Mouse (Mus musculus) neural tube, embryonic 12.5 days (tissue): Measurements from ENCODE around the gene Ankrd33. TPM values are rescaled to one million over a fixed set of nuclear protein-coding genes. Genes with fewer than 3 reads are reported as not detected.

Experiments
- ATAC-seq: fragments of 200-750 bp; cut with Nextera tagmentation; 2 replicates; pipeline ENCODE4 v1.8.0; 2017; ENCODE audit warnings: low read depth, mild to moderate bottlenecking, moderate TSS enrichment, moderate library complexity; ENCODE audit not compliant: low FRiP score
- H3K27ac ChIP-seq: fragments of 300-500 bp; sonication (generic); 2 replicates; pipeline ENCODE4 v1.5.1; 2016
- H3K27me3 ChIP-seq: fragments of 300-500 bp; sonication (generic); replicated peaks from 2 replicates; pipeline ENCODE4 v1.6.1; 2016; ENCODE audit warnings: mild to moderate bottlenecking
- H3K36me3 ChIP-seq: fragments of 300-500 bp; sonication (generic); 2 replicates; pipeline ENCODE4 v1.6.1; 2016; ENCODE audit warnings: mild to moderate bottlenecking
- H3K4me1 ChIP-seq: fragments of 300-500 bp; sonication (generic); 2 replicates; pipeline ENCODE4 v1.6.1; 2016
- H3K4me2 ChIP-seq: fragments of 300-500 bp; sonication (generic); replicated peaks from 2 replicates; pipeline ENCODE4 v1.6.1; 2016; ENCODE audit warnings: mild to moderate bottlenecking
- H3K4me3 ChIP-seq: fragments of 300-500 bp; sonication (generic); 2 replicates; pipeline ENCODE4 v1.5.1; 2016
- H3K9ac ChIP-seq: fragments of 300-500 bp; sonication (generic); 2 replicates; pipeline ENCODE4 v1.6.1; 2016; ENCODE audit warnings: mild to moderate bottlenecking
- H3K9me3 ChIP-seq: fragments of 300-500 bp; sonication (generic); 2 replicates; pipeline ENCODE4 v1.6.1; 2016; ENCODE audit warnings: mild to moderate bottlenecking
- WGBS: fragments of 180-500 bp; shearing (Covaris S2); methylation state at CpG from one replicate; pipeline ENCODE4 v1.1.7; 2016; 5-methylcytosine and 5-hydroxymethylcytosine counted together
- polyA plus RNA-seq: library from polyadenylated mRNA; unstranded; fragments of >200 nt; fragmentation: Nextera tagmentation; extraction: Ambion mirVana; gene quantifications from 2 replicates; pipeline ENCODE4 v1.2.1, GENCODE M21; 2016

Ankrd33 gene
- polyA plus RNA-seq: not detected in 2 replicates

- ATAC-seq: no peak
- Histone ChIP-seq H3K4me1 (no peaks in the 10 kb centered on the region), H3K4me3 (no peak within 1 kb of the TSS), H3K4me2 (no peak within 1 kb of the TSS), H3K27me3 (0 out of 2 replicates have a peak, but pooled peaks cover 6% of the 10 kb centered on the region), H3K9me3 (no peaks in the 10 kb centered on the region), H3K9ac (0 out of 2 replicates have a peak within 1 kb of the TSS, but pooled peaks have one; percentile 8), H3K36me3 (no peaks in the 10 kb centered on the region), H3K27ac (no peak within 1 kb of the TSS)
- 78% methylated on average over 5 of the region's 5 CpGs for WGBS
Observed at GRCm38 (mm10) chr15:101115511-101116110, at the start of gene Ankrd33. TSS of gene Ankrd33 (plus strand) at chr15:101115755.

GRCm38 (mm10) chr15:101066364-101066847, 49.1 kb upstream of the Ankrd33 start:
- peak overlapping the region; percentile 41 for H3K4me2 ChIP-seq
- no peak overlapping the region for H3K4me3 ChIP-seq
- peaks cover 87% of the 10 kb centered on the region for H3K4me1 ChIP-seq
- H3K36me3 ChIP-seq: no peaks in the 10 kb centered on the region
- peak overlapping the region; percentile 26; the same call in 1 of the 2 replicates for H3K27ac ChIP-seq
- H3K27me3 ChIP-seq: no peaks in the 10 kb centered on the region
- peak; percentile 49 for ATAC-seq
- WGBS: 8% methylated on average over 6 of the region's 6 CpGs
- no peak overlapping the region for H3K9ac ChIP-seq
- no peaks in the 10 kb centered on the region for H3K9me3 ChIP-seq

GRCm38 (mm10) chr15:101066920-101067696, 48.4 kb upstream of the Ankrd33 start:
- peak overlapping the region; percentile 41 for H3K4me2 ChIP-seq

GRCm38 (mm10) chr15:101068029-101068428, 47.5 kb upstream of the Ankrd33 start:
- no peak overlapping the region for H3K4me3 ChIP-seq
- peaks cover 78% of the 10 kb centered on the region for H3K4me1 ChIP-seq
- H3K36me3 ChIP-seq: no peaks in the 10 kb centered on the region
- no peak overlapping the region for H3K27ac ChIP-seq
- no peak overlapping the region for H3K9ac ChIP-seq
- H3K4me2 ChIP-seq: no peak overlapping the region; the same call in 1 of the 2 replicates
- H3K27me3 ChIP-seq: no peaks in the 10 kb centered on the region
- H3K9me3 ChIP-seq: no peaks in the 10 kb centered on the region
- 39% methylated on average over 3 of the region's 3 CpGs for WGBS
- no peak for ATAC-seq

More at GRCm38 (mm10) chr15:101066920-101067696, 48.4 kb upstream of the Ankrd33 start:
- no peaks in the 10 kb centered on the region for H3K36me3 ChIP-seq
- 5% methylated on average over 7 of the region's 9 CpGs for whole genome bisulfite sequencing
- peak; percentile 71 for ATAC-seq
- H3K27me3 ChIP-seq: no peaks in the 10 kb centered on the region
- H3K9me3 ChIP-seq: no peaks in the 10 kb centered on the region
- H3K27ac ChIP-seq: peak overlapping the region; percentile 72
- H3K4me3 ChIP-seq: no peak overlapping the region
- H3K4me1 ChIP-seq: peaks cover 87% of the 10 kb centered on the region
- peak overlapping the region; percentile 35; the same call in 1 of the 2 replicates for H3K9ac ChIP-seq

GRCm38 (mm10) chr15:101068671-101069070, 46.9 kb upstream of the Ankrd33 start:
- ATAC-seq: no peak
- peaks cover 78% of the 10 kb centered on the region for H3K4me1 ChIP-seq
- no peak overlapping the region for H3K4me2 ChIP-seq
- no peak overlapping the region for H3K4me3 ChIP-seq
- H3K9ac ChIP-seq: 0 out of 2 replicates have a peak overlapping the region, but pooled peaks have one; percentile 9
- no peaks in the 10 kb centered on the region for H3K9me3 ChIP-seq
- H3K27me3 ChIP-seq: no peaks in the 10 kb centered on the region
- WGBS: 51% methylated on average over 4 of the region's 4 CpGs
- H3K27ac ChIP-seq: no peak overlapping the region
- no peaks in the 10 kb centered on the region for H3K36me3 ChIP-seq

GRCm38 (mm10) chr15:101069641-101070190, 45.8 kb upstream of the Ankrd33 start:
- Histone ChIP-seq H3K4me2 (peak overlapping the region; percentile 18; the same call in 1 of the 2 replicates), H3K27me3 (no peaks in the 10 kb centered on the region; the same call in 1 of the 2 replicates), H3K4me1 (peaks cover 87% of the 10 kb centered on the region), H3K9ac (no peak overlapping the region), H3K4me3 (no peak overlapping the region), H3K27ac (no peak overlapping the region), H3K36me3 (no peaks in the 10 kb centered on the region), H3K9me3 (no peaks in the 10 kb centered on the region)
- 40% methylated on average over 9 of the region's 9 CpGs for WGBS
- ATAC-seq: no peak

- Histone ChIP-seq H3K9ac (peak overlapping the region; percentile 33; the same call in 1 of the 2 replicates), H3K4me3 (no peak overlapping the region), H3K4me2 (0 out of 2 replicates have a peak overlapping the region, but pooled peaks have one; percentile 18), H3K9me3 (no peaks in the 10 kb centered on the region), H3K27ac (no peak overlapping the region), H3K36me3 (no peaks in the 10 kb centered on the region), H3K4me1 (peaks cover 87% of the 10 kb centered on the region), H3K27me3 (no peaks in the 10 kb centered on the region; the same call in 1 of the 2 replicates)
- WGBS: 23% methylated on average over 5 of the region's 5 CpGs
- no peak for ATAC-seq
Observed at GRCm38 (mm10) chr15:101070762-101071161, 44.8 kb upstream of the Ankrd33 start.

- Histone ChIP-seq H3K4me2 (no peak overlapping the region), H3K36me3 (no peaks in the 10 kb centered on the region), H3K9ac (no peak overlapping the region), H3K27ac (no peak overlapping the region), H3K4me1 (peaks cover 87% of the 10 kb centered on the region), H3K27me3 (no peaks in the 10 kb centered on the region; the same call in 1 of the 2 replicates), H3K4me3 (no peak overlapping the region), H3K9me3 (no peaks in the 10 kb centered on the region)
- ATAC-seq: no peak
- WGBS: 67% methylated on average over 2 of the region's 2 CpGs
Observed at GRCm38 (mm10) chr15:101072736-101073135, 42.8 kb upstream of the Ankrd33 start.

GRCm38 (mm10) chr15:101074067-101074466, 41.5 kb upstream of the Ankrd33 start:
- H3K27ac ChIP-seq: no peak overlapping the region
- peaks cover 79% of the 10 kb centered on the region for H3K4me1 ChIP-seq
- H3K36me3 ChIP-seq: no peaks in the 10 kb centered on the region
- no peaks in the 10 kb centered on the region; the same call in 1 of the 2 replicates for H3K27me3 ChIP-seq
- H3K4me3 ChIP-seq: no peak overlapping the region
- H3K4me2 ChIP-seq: no peak overlapping the region
- H3K9ac ChIP-seq: no peak overlapping the region
- 78% methylated on average over 5 of the region's 5 CpGs for WGBS
- H3K9me3 ChIP-seq: no peaks in the 10 kb centered on the region
- ATAC-seq: no peak

GRCm38 (mm10) chr15:101075150-101075549, 40.4 kb upstream of the Ankrd33 start:
- no peak overlapping the region for H3K4me3 ChIP-seq
- 58% methylated on average over 4 of the region's 4 CpGs for WGBS
- peak overlapping the region; percentile 98; the same call in 1 of the 2 replicates for H3K9ac ChIP-seq
- no peaks in the 10 kb centered on the region for H3K9me3 ChIP-seq
- H3K27me3 ChIP-seq: no peaks in the 10 kb centered on the region; the same call in 1 of the 2 replicates
- no peaks in the 10 kb centered on the region for H3K36me3 ChIP-seq
- no peak for ATAC-seq
- H3K4me1 ChIP-seq: peaks cover 73% of the 10 kb centered on the region
- H3K27ac ChIP-seq: no peak overlapping the region
- H3K4me2 ChIP-seq: peak overlapping the region; percentile 82

GRCm38 (mm10) chr15:101075656-101076055, 39.9 kb upstream of the Ankrd33 start:
- Histone ChIP-seq H3K36me3 (no peaks in the 10 kb centered on the region), H3K9ac (peak overlapping the region; percentile 98), H3K9me3 (no peaks in the 10 kb centered on the region), H3K4me1 (peaks cover 68% of the 10 kb centered on the region), H3K4me2 (peak overlapping the region; percentile 82), H3K27ac (peak overlapping the region; percentile 94; the same call in 1 of the 2 replicates), H3K4me3 (peak overlapping the region; percentile 88), H3K27me3 (no peaks in the 10 kb centered on the region; the same call in 1 of the 2 replicates)
- ATAC-seq: no peak
- WGBS: 8% methylated on average over 5 of the region's 5 CpGs
